Mouse (Mus musculus): ENCODE data around the gene Olfr995.
A peak's percentile ranks its signal among the peaks of the same experiment; 100 is the strongest.

The Olfr995 gene

GRCm38 (mm10) chr2:85443539-85443938 is at the start of gene Olfr995:
Olfr995 (minus strand) TSS chr2:85443639.
- no peak for DNase-seq (ENCODE audit: low spot score in 2 of 2)

- no peak for DNase-seq (ENCODE audit: low spot score in 2 of 2)
These were observed 47.0 kb upstream of the Olfr995 start for GRCm38 (mm10) chr2:85490396-85490795.

- DNase-seq (ENCODE audit: low spot score in 2 of 2): no peak
These were observed 23.4 kb upstream of the Olfr995 start for GRCm38 (mm10) chr2:85466801-85467325.

- DNase-seq (ENCODE audit: low spot score in 2 of 2): no peak
These were observed 893 bp downstream of the Olfr995 start for GRCm38 (mm10) chr2:85442546-85442945.

- DNase-seq (ENCODE audit: low spot score in 2 of 2): no peak
These were observed 7.1 kb downstream of the Olfr995 start, which contains the start of gene Olfr994 for GRCm38 (mm10) chr2:85436351-85436750. Olfr994 (minus strand) TSS chr2:85436451.

GRCm38 (mm10) chr2:85425893-85426292 is 17.5 kb downstream of the Olfr995 start:
- peak in 1 of 2 experiments; percentile 22 for DNase-seq (ENCODE audit: low spot score in 2 of 2)

GRCm38 (mm10) chr2:85414777-85415176 is 28.7 kb downstream of the Olfr995 start, which contains the start of gene Olfr993:
Olfr993 (minus strand) TSS chr2:85414877.
- no peak for DNase-seq (ENCODE audit: low spot score in 2 of 2)

- no peak for DNase-seq (ENCODE audit: low spot score in 2 of 2)
These were observed 34.1 kb downstream of the Olfr995 start, which contains the start of gene Olfr992 for GRCm38 (mm10) chr2:85409369-85409768. Olfr992 (minus strand) TSS chr2:85409469.

All from right cerebral cortex, postnatal 10 days (tissue).